Comparison of ENCODE assay signal across 8 mouse cellular contexts in the genomic region with DNA sequence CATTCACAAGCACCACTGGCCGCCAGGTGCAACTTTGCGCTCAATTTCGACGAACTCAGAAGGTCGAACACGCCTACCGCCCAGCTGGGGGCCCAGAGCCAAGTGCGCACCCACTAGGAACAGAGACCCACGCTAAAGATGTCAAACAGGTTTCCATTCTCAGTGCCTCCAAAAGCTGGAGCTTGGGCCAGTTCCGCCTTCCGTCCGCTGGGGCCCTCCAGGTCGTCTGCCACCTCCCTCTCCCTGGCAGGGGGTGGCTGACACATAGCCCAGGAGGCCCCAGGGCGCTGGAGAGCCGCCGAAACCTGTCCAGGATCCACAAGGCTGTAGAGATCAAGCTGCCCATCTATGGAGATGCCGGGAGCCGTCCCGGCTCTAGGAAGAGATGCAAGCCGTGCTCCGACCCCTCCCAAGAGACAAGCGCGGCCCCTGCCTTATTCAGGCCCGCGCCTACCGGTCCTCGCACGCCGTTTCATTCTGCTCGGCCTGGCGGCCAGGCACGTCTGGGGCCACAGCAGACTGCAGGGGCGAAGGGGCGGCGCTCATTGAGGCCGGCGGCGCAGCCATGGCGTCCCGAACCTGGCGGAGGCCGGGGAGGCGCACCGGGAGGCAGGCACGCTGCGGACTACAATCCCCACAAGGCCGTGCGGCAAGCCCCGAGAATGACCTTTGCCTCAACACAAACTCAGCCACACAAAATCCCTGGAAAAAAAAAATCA. TPM values are rescaled to one million over a fixed set of nuclear protein-coding genes. Genes with fewer than 3 reads are reported as not detected.
A peak's percentile ranks its signal among the peaks of the same experiment; 100 is the strongest.
DNase-seq lines count a peak whose midpoint lies in the region; ATAC-seq and TF ChIP-seq lines count a peak whose summit lies in the region.

No protein-coding gene starts in this region.

- no peaks in the 10 kb centered on the region for H3K9me3 ChIP-seq in ES-Bruce4 (replicated peaks; ENCODE audit: control insufficient read depth, insufficient read depth, low read length, poor library complexity, severe bottlenecking)
- H3K9me3 ChIP-seq in forebrain, embryonic 12.5 days = no peaks in the 10 kb centered on the region
- no peaks in the 10 kb centered on the region for H3K9me3 ChIP-seq in heart, postnatal 0 days (replicated peaks; ENCODE audit: control insufficient read depth, low read length)
- no peaks in the 10 kb centered on the region for H3K9me3 ChIP-seq in liver, embryonic 14.5 days (ENCODE audit: control insufficient read depth, low read length)
- H3K9me3 ChIP-seq in stomach, embryonic 16.5 days (replicated peaks; ENCODE audit: control insufficient read depth, low read length) = no peaks in the 10 kb centered on the region

- H3K4me2 ChIP-seq in forebrain, embryonic 12.5 days = peak overlapping the region; percentile 94
- peak overlapping the region; percentile 93 for H3K4me2 ChIP-seq in heart, postnatal 0 days (ENCODE audit: low read depth, low read length)
- H3K4me2 ChIP-seq in liver, embryonic 14.5 days (ENCODE audit: low read depth) = peak overlapping the region; percentile 87
- peak overlapping the region; percentile 97 for H3K4me2 ChIP-seq in stomach, embryonic 16.5 days (ENCODE audit: low read depth, low read length)

- under 1% methylated on average over 49 of the region's 49 CpGs for WGBS in forebrain, embryonic 12.5 days
- under 1% methylated on average over 49 of the region's 49 CpGs for WGBS in heart, postnatal 0 days
- WGBS in liver, embryonic 14.5 days (ENCODE audit: insufficient replicate concordance) = under 1% methylated on average over 49 of the region's 49 CpGs
- under 1% methylated on average over 49 of the region's 49 CpGs for WGBS in stomach, embryonic 16.5 days

- peak overlapping the region; percentile 18 for H3K27ac ChIP-seq in ES-Bruce4 (ENCODE audit: insufficient read depth, low read length)
- peak overlapping the region; percentile 91 for H3K27ac ChIP-seq in forebrain, embryonic 12.5 days
- H3K27ac ChIP-seq in heart, postnatal 0 days (ENCODE audit: low read depth) = peak overlapping the region; percentile 92
- peak overlapping the region; percentile 69 for H3K27ac ChIP-seq in liver, embryonic 14.5 days
- H3K27ac ChIP-seq in stomach, embryonic 16.5 days (ENCODE audit: low read length) = peak overlapping the region; percentile 98

- TF ChIP-seq CTCF in ES-Bruce4 (IDR thresholded peaks at IDR 0.05; ENCODE audit: low read depth, low read length) = no peak
- TF ChIP-seq CTCF in heart, postnatal 0 days (IDR thresholded peaks at IDR 0.05; ENCODE audit: low read depth) = no peak
- TF ChIP-seq CTCF in liver, embryonic 14.5 days (IDR thresholded peaks at IDR 0.05; ENCODE audit: low read depth) = no peak

- H3K36me3 ChIP-seq in ES-Bruce4 (ENCODE audit: control insufficient read depth, insufficient read depth, low read length, poor library complexity, severe bottlenecking) = no peaks in the 10 kb centered on the region
- peaks cover 36% of the 10 kb centered on the region for H3K36me3 ChIP-seq in forebrain, embryonic 12.5 days (replicated peaks)
- H3K36me3 ChIP-seq in heart, postnatal 0 days (replicated peaks; ENCODE audit: control insufficient read depth, insufficient read depth, low read length) = peaks cover 28% of the 10 kb centered on the region
- no peaks in the 10 kb centered on the region; the same call in none of the 2 replicates for H3K36me3 ChIP-seq in liver, embryonic 14.5 days (replicated peaks; ENCODE audit: control insufficient read depth, insufficient read depth, low read depth)
- peaks cover 17% of the 10 kb centered on the region for H3K36me3 ChIP-seq in stomach, embryonic 16.5 days (ENCODE audit: control insufficient read depth, insufficient read depth, low read length)

- peak; percentile 89 for ATAC-seq in forebrain, embryonic 12.5 days (ENCODE audit: low FRiP score)
- ATAC-seq in heart, postnatal 0 days (ENCODE audit: insufficient read depth, low read depth) = peak; percentile 79
- peak; percentile 73 for ATAC-seq in liver, embryonic 14.5 days (ENCODE audit: insufficient read depth)
- peak; percentile 83 for ATAC-seq in stomach, embryonic 16.5 days (ENCODE audit: insufficient read depth, low FRiP score)

- peak overlapping the region; percentile 54 for H3K9ac ChIP-seq in ES-Bruce4 (ENCODE audit: low read depth, poor library complexity, severe bottlenecking)
- peak overlapping the region; percentile 79 for H3K9ac ChIP-seq in forebrain, embryonic 12.5 days
- H3K9ac ChIP-seq in heart, postnatal 0 days (replicated peaks; ENCODE audit: low read depth, low read length) = peak overlapping the region; percentile 76
- peak overlapping the region; percentile 66 for H3K9ac ChIP-seq in liver, embryonic 14.5 days (replicated peaks)
- H3K9ac ChIP-seq in stomach, embryonic 16.5 days (ENCODE audit: low read length) = peak overlapping the region; percentile 96

- peak overlapping the region; percentile 84 for H3K4me3 ChIP-seq in ES-Bruce4 (ENCODE audit: low read depth, low read length)
- peak overlapping the region; percentile 75 for H3K4me3 ChIP-seq in forebrain, embryonic 12.5 days (replicated peaks)
- H3K4me3 ChIP-seq in heart, postnatal 0 days (ENCODE audit: low read depth, low read length) = peak overlapping the region; percentile 83
- peak overlapping the region; percentile 63 to 69 for H3K4me3 ChIP-seq in liver, embryonic 14.5 days (ENCODE audit: insufficient read depth in 1 of 2, low read depth in 2 of 2, low read length in 2 of 2)
- peak overlapping the region; percentile 80 for H3K4me3 ChIP-seq in stomach, embryonic 16.5 days (replicated peaks; ENCODE audit: low read length)

- no peaks in the 10 kb centered on the region for H3K4me1 ChIP-seq in ES-Bruce4 (ENCODE audit: control insufficient read depth, insufficient read depth, low read length)
- H3K4me1 ChIP-seq in forebrain, embryonic 12.5 days = peaks cover 11% of the 10 kb centered on the region
- peaks cover 33% of the 10 kb centered on the region for H3K4me1 ChIP-seq in heart, postnatal 0 days (ENCODE audit: control insufficient read depth, insufficient read depth)
- H3K4me1 ChIP-seq in liver, embryonic 14.5 days (replicated peaks; ENCODE audit: control insufficient read depth in 2 of 2, insufficient read depth in 2 of 2, low read length in 1 of 2) = peaks cover 34 to 47% of the 10 kb centered on the region in 2 experiments
- H3K4me1 ChIP-seq in stomach, embryonic 16.5 days (ENCODE audit: control insufficient read depth, insufficient read depth, low read length) = peaks cover 34% of the 10 kb centered on the region

- no peak for TF ChIP-seq EP300 in ES-Bruce4 (IDR thresholded peaks at IDR 0.05; ENCODE audit: insufficient read depth, low read depth, low read length)
- TF ChIP-seq EP300 in heart, postnatal 0 days (IDR thresholded peaks at IDR 0.05; ENCODE audit: low read depth) = no peak
- TF ChIP-seq EP300 in liver, embryonic 14.5 days (IDR thresholded peaks at IDR 0.05; ENCODE audit: low read depth) = 0 out of 2 replicates have a peak, but pooled peaks have one; percentile 4

- no peaks in the 10 kb centered on the region for H3K27me3 ChIP-seq in ES-Bruce4 (ENCODE audit: control insufficient read depth, insufficient read depth, low read length, poor library complexity, severe bottlenecking)
- no peaks in the 10 kb centered on the region for H3K27me3 ChIP-seq in forebrain, embryonic 12.5 days
- H3K27me3 ChIP-seq in heart, postnatal 0 days (ENCODE audit: control insufficient read depth, insufficient read depth, low read length) = no peaks in the 10 kb centered on the region
- no peaks in the 10 kb centered on the region for H3K27me3 ChIP-seq in liver, embryonic 14.5 days (ENCODE audit: control insufficient read depth, insufficient read depth, low read length)
- no peaks in the 10 kb centered on the region for H3K27me3 ChIP-seq in stomach, embryonic 16.5 days (ENCODE audit: control insufficient read depth, insufficient read depth, low read length)

- no peak for TF ChIP-seq POLR2A in ES-Bruce4 (IDR thresholded peaks at IDR 0.05; ENCODE audit: insufficient read depth, low read length)

- DNase-seq in cerebellum, adult 11 months = peak; percentile 84
- peak; percentile 72 for DNase-seq in heart, postnatal 0 days (ENCODE audit: low spot score)
- DNase-seq in kidney, postnatal 36 days = peak; percentile 92 to 94
- DNase-seq in liver, embryonic 14.5 days (ENCODE audit: low read depth in 3 of 3, low spot score in 3 of 3) = peak; percentile 62 to 64 (median 62)
- DNase-seq in natural killer cell, adult 2 months (ENCODE audit: low spot score in 2 of 2) = peak; percentile 68 to 73

RNA-seq across cellular contexts. Expression of a gene that starts 3.1 kb away (rescaled TPM):
- 37.1 and 37.5 TPM in 2 replicates for polyA plus RNA-seq in ES-Bruce4 (2011; ENCODE audit: insufficient read depth, insufficient read length, low read depth, missing spikeins)
- polyA plus RNA-seq in forebrain, embryonic 12.5 days (2016; fragmentation: Nextera tagmentation; extraction: Ambion mirVana) = 50.7 and 50.8 TPM in 2 replicates
- total RNA-seq in heart, postnatal 0 days (2014; rRNA removed; ENCODE audit: low replicate concordance) = 80.0 and 156 TPM in 2 replicates
- 59.3 and 61.5 TPM in 2 replicates for polyA plus RNA-seq in heart, postnatal 0 days (2015; fragmentation: Nextera tagmentation; extraction: Ambion mirVana)
- polyA plus RNA-seq in liver, embryonic 14.5 days (2012; rRNA removed) = 30.8 and 33.3 TPM in 2 replicates
- 18.7 and 21.6 TPM in 2 replicates for polyA plus RNA-seq in liver, embryonic 14.5 days (2014; fragmentation: Nextera tagmentation; extraction: Ambion mirVana)
- polyA plus RNA-seq in stomach, embryonic 16.5 days (2015; fragmentation: Nextera tagmentation; extraction: Ambion mirVana) = 70.9 and 83.3 TPM in 2 replicates

RNA-seq across cellular contexts. Expression of a gene that starts 10.1 kb away (rescaled TPM):
- polyA plus RNA-seq in ES-Bruce4 (2011; ENCODE audit: insufficient read depth, insufficient read length, low read depth, missing spikeins) = 80.1 and 80.4 TPM in 2 replicates
- 75.6 and 76.9 TPM in 2 replicates for polyA plus RNA-seq in forebrain, embryonic 12.5 days (2016; fragmentation: Nextera tagmentation; extraction: Ambion mirVana)
- total RNA-seq in heart, postnatal 0 days (2014; rRNA removed; ENCODE audit: low replicate concordance) = 18.5 and 23.4 TPM in 2 replicates
- polyA plus RNA-seq in heart, postnatal 0 days (2015; fragmentation: Nextera tagmentation; extraction: Ambion mirVana) = 30.7 and 31.8 TPM in 2 replicates
- 9.5 and 15.7 TPM in 2 replicates for polyA plus RNA-seq in liver, embryonic 14.5 days (2012; rRNA removed)
- polyA plus RNA-seq in liver, embryonic 14.5 days (2014; fragmentation: Nextera tagmentation; extraction: Ambion mirVana) = 22.3 and 25.9 TPM in 2 replicates
- 58.9 and 59.1 TPM in 2 replicates for polyA plus RNA-seq in stomach, embryonic 16.5 days (2015; fragmentation: Nextera tagmentation; extraction: Ambion mirVana)

RNA-seq across cellular contexts. Expression of a gene that starts 11.0 kb away (rescaled TPM):
- polyA plus RNA-seq in ES-Bruce4 (2011; ENCODE audit: insufficient read depth, insufficient read length, low read depth, missing spikeins) = 14.6 and 14.7 TPM in 2 replicates
- polyA plus RNA-seq in forebrain, embryonic 12.5 days (2016; fragmentation: Nextera tagmentation; extraction: Ambion mirVana) = 70.9 and 74.5 TPM in 2 replicates
- total RNA-seq in heart, postnatal 0 days (2014; rRNA removed; ENCODE audit: low replicate concordance) = 14.5 and 17.6 TPM in 2 replicates
- polyA plus RNA-seq in heart, postnatal 0 days (2015; fragmentation: Nextera tagmentation; extraction: Ambion mirVana) = 13.3 and 16.2 TPM in 2 replicates
- polyA plus RNA-seq in liver, embryonic 14.5 days (2012; rRNA removed) = 8.8 and 9.5 TPM in 2 replicates
- polyA plus RNA-seq in liver, embryonic 14.5 days (2014; fragmentation: Nextera tagmentation; extraction: Ambion mirVana) = 4.4 and 6.5 TPM in 2 replicates
- 32.6 and 33.8 TPM in 2 replicates for polyA plus RNA-seq in stomach, embryonic 16.5 days (2015; fragmentation: Nextera tagmentation; extraction: Ambion mirVana)

RNA-seq across cellular contexts. Expression of a gene that starts 17.5 kb away (rescaled TPM):
- polyA plus RNA-seq in ES-Bruce4 (2011; ENCODE audit: insufficient read depth, insufficient read length, low read depth, missing spikeins) = 12.5 and 14.7 TPM in 2 replicates
- polyA plus RNA-seq in forebrain, embryonic 12.5 days (2016; fragmentation: Nextera tagmentation; extraction: Ambion mirVana) = 71.3 and 73.8 TPM in 2 replicates
- total RNA-seq in heart, postnatal 0 days (2014; rRNA removed; ENCODE audit: low replicate concordance) = 3.6 and 8.0 TPM in 2 replicates
- polyA plus RNA-seq in heart, postnatal 0 days (2015; fragmentation: Nextera tagmentation; extraction: Ambion mirVana) = 6.9 and 7.7 TPM in 2 replicates
- 1.6 TPM in 2 replicates for polyA plus RNA-seq in liver, embryonic 14.5 days (2012; rRNA removed)
- 1.5 TPM in 2 replicates for polyA plus RNA-seq in liver, embryonic 14.5 days (2014; fragmentation: Nextera tagmentation; extraction: Ambion mirVana)
- polyA plus RNA-seq in stomach, embryonic 16.5 days (2015; fragmentation: Nextera tagmentation; extraction: Ambion mirVana) = 25.7 and 26.7 TPM in 2 replicates

Comparison
In these comparisons a context has a peak if more than half of its experiments do, and no peak if none do; other contexts are left out.
1. Peak in every context shown above with its lines: DNase-seq, ATAC-seq, H3K4me3 ChIP-seq and H3K27ac ChIP-seq.
2. H3K27ac ChIP-seq: peak in every context shown above with its lines; median percentile 98 in stomach, embryonic 16.5 days; 92 in heart, postnatal 0 days; 91 in forebrain, embryonic 12.5 days; 69 in liver, embryonic 14.5 days; 18 in ES-Bruce4.